Mouse (Mus musculus): ENCODE results near the gene Reln.

Reln gene

GRCm38 (mm10) chr5:22131730-22132522 lies 212.6 kb downstream of the Reln start:
- no peak for DNase-seq (ENCODE audit: extremely low spot score, low read depth, low spot score)

- no peak for DNase-seq (ENCODE audit: extremely low spot score, low read depth, low spot score)
These were observed 216.9 kb downstream of the Reln start for GRCm38 (mm10) chr5:22127583-22127982.

- no peak for DNase-seq (ENCODE audit: extremely low spot score, low read depth, low spot score)
These were observed 225.2 kb downstream of the Reln start for GRCm38 (mm10) chr5:22119296-22119695.

GRCm38 (mm10) chr5:22118456-22118855 lies 226.0 kb downstream of the Reln start:
- DNase-seq (ENCODE audit: extremely low spot score, low read depth, low spot score) = no peak

- no peak for DNase-seq (ENCODE audit: extremely low spot score, low read depth, low spot score)
These were observed 227.6 kb downstream of the Reln start for GRCm38 (mm10) chr5:22116922-22117321.

GRCm38 (mm10) chr5:22106811-22107485 lies 237.6 kb downstream of the Reln start:
- no peak for DNase-seq (ENCODE audit: extremely low spot score, low read depth, low spot score)

GRCm38 (mm10) chr5:22094984-22095383 lies 249.5 kb downstream of the Reln start:
- no peak for DNase-seq (ENCODE audit: extremely low spot score, low read depth, low spot score)

GRCm38 (mm10) chr5:22094043-22094442 lies 250.5 kb downstream of the Reln start:
- no peak for DNase-seq (ENCODE audit: extremely low spot score, low read depth, low spot score)

GRCm38 (mm10) chr5:22093157-22093865 lies 251.2 kb downstream of the Reln start:
- no peak for DNase-seq (ENCODE audit: extremely low spot score, low read depth, low spot score)

- no peak for DNase-seq (ENCODE audit: extremely low spot score, low read depth, low spot score)
These were observed 264.0 kb downstream of the Reln start for GRCm38 (mm10) chr5:22080468-22080986.

- DNase-seq (ENCODE audit: extremely low spot score, low read depth, low spot score) = no peak
These were observed 269.5 kb downstream of the Reln start for GRCm38 (mm10) chr5:22074971-22075370.

- DNase-seq (ENCODE audit: extremely low spot score, low read depth, low spot score) = no peak
These were observed 271.9 kb downstream of the Reln start for GRCm38 (mm10) chr5:22072591-22072990.

GRCm38 (mm10) chr5:22059251-22059650 lies 285.3 kb downstream of the Reln start:
- DNase-seq (ENCODE audit: extremely low spot score, low read depth, low spot score) = no peak

GRCm38 (mm10) chr5:22041825-22042224 lies 302.7 kb downstream of the Reln start:
- no peak for DNase-seq (ENCODE audit: extremely low spot score, low read depth, low spot score)

GRCm38 (mm10) chr5:22039375-22040149 lies 304.9 kb downstream of the Reln start:
- no peak for DNase-seq (ENCODE audit: extremely low spot score, low read depth, low spot score)

- no peak for DNase-seq (ENCODE audit: extremely low spot score, low read depth, low spot score)
These were observed 309.3 kb downstream of the Reln start for GRCm38 (mm10) chr5:22035201-22035600.

GRCm38 (mm10) chr5:22033039-22033438 lies 311.5 kb downstream of the Reln start:
- no peak for DNase-seq (ENCODE audit: extremely low spot score, low read depth, low spot score)

GRCm38 (mm10) chr5:22031653-22032052 lies 312.8 kb downstream of the Reln start:
- DNase-seq (ENCODE audit: extremely low spot score, low read depth, low spot score) = peak; percentile 33

GRCm38 (mm10) chr5:22028379-22028778 lies 316.1 kb downstream of the Reln start:
- DNase-seq (ENCODE audit: extremely low spot score, low read depth, low spot score) = no peak

GRCm38 (mm10) chr5:22027240-22027875 lies 317.1 kb downstream of the Reln start:
- no peak for DNase-seq (ENCODE audit: extremely low spot score, low read depth, low spot score)

Data from hindlimb bud, embryonic 11.5 days (tissue).